Mouse (Mus musculus) left cerebral cortex, postnatal 36 days (tissue): ENCODE data around the gene Gse1. TPM values are rescaled to one million over a fixed set of nuclear protein-coding genes. Genes with fewer than 3 reads are reported as not detected.

ENCODE experiments used
- DNase-seq, 2 experiments: peaks; one replicate each; pipeline ENCODE4 v3.0.0; 2021 to 2022; ENCODE audit warnings: low spot score in 2 of 2, mixed read lengths in 1 of 2
- intact Hi-C: fragments of 180-260 bp; cut with DNase I; formaldehyde crosslinking; loops from one replicate; pipeline ENCODE4 v1.15.1; 2025
- total RNA-seq, 2 experiments: library from RNA; stranded (reverse); gene quantifications; 2 replicates each; pipeline ENCODE4 v1.2.3; 2021

Gse1 gene
- total RNA-seq, 2 experiments from 2014 or later, result 64.1 to 87.6 TPM

GRCm38 (mm10) chr8:120573866-120574265 is 345.6 kb downstream of the Gse1 start:
- intact Hi-C loops, result no loop called here
- no peak for DNase-seq

- no peak for DNase-seq
- intact Hi-C loops, result no loop called here
Measured at GRCm38 (mm10) chr8:120574941-120575340, 346.7 kb downstream of the Gse1 start.

GRCm38 (mm10) chr8:120575801-120576200 is 347.5 kb downstream of the Gse1 start:
- intact Hi-C loops, result no loop called here
- no peak for DNase-seq

GRCm38 (mm10) chr8:120577821-120578220 is 349.6 kb downstream of the Gse1 start:
- intact Hi-C loops, result no loop called here

GRCm38 (mm10) chr8:120580336-120581000 is 352.2 kb downstream of the Gse1 start:
- no peak for DNase-seq

More at GRCm38 (mm10) chr8:120577821-120578220, 349.6 kb downstream of the Gse1 start:
- DNase-seq, result no peak

GRCm38 (mm10) chr8:120581329-120581728 is 353.1 kb downstream of the Gse1 start:
- no peak for DNase-seq
- intact Hi-C loops, result no loop called here

More at GRCm38 (mm10) chr8:120580336-120581000, 352.2 kb downstream of the Gse1 start:
- intact Hi-C loops, result no loop called here

GRCm38 (mm10) chr8:120581811-120582210 is 353.6 kb downstream of the Gse1 start:
- DNase-seq, result no peak
- intact Hi-C loops, result no loop called here

GRCm38 (mm10) chr8:120585521-120585920 is 357.3 kb downstream of the Gse1 start:
- intact Hi-C loops, result no loop called here
- DNase-seq, result no peak

GRCm38 (mm10) chr8:120588908-120589771 is 360.9 kb downstream of the Gse1 start, which contains the start of gene Gins2:
Gene Gins2, minus strand, starts transcription at chr8:120589304.
- peak; percentile 98 to 99 for DNase-seq
- intact Hi-C loops, result no loop called here

- no peak for DNase-seq
- intact Hi-C loops, result no loop called here
Measured at GRCm38 (mm10) chr8:120589921-120590320, 361.7 kb downstream of the Gse1 start.

- intact Hi-C loops, result no loop called here
- no peak for DNase-seq
Measured at GRCm38 (mm10) chr8:120591587-120592292, 363.5 kb downstream of the Gse1 start.

GRCm38 (mm10) chr8:120594571-120594970 is 366.3 kb downstream of the Gse1 start:
- no peak for DNase-seq
- intact Hi-C loops, result no loop called here

- intact Hi-C loops, result loop anchor here (5.0 kb wide), 2 partner anchors 34 to 309 kb away; no protein-coding TSS in a partner anchor
- no peak for DNase-seq
Measured at GRCm38 (mm10) chr8:120595963-120596362, 367.7 kb downstream of the Gse1 start.

- intact Hi-C loops, result loop anchor here (5.0 kb wide), 2 partner anchors 36 to 311 kb away; no protein-coding TSS in a partner anchor
- peak; percentile 83 to 88 for DNase-seq
Measured at GRCm38 (mm10) chr8:120598579-120598978, 370.3 kb downstream of the Gse1 start.

GRCm38 (mm10) chr8:120599504-120599903 is 371.2 kb downstream of the Gse1 start:
- intact Hi-C loops, result loop anchor here (5.0 kb wide), 2 partner anchors 37 to 312 kb away; no protein-coding TSS in a partner anchor
- DNase-seq, result peak; percentile 61 to 67

- no peak for DNase-seq
- intact Hi-C loops, result no loop called here
Measured at GRCm38 (mm10) chr8:120602672-120603071, 374.4 kb downstream of the Gse1 start.

GRCm38 (mm10) chr8:120607460-120607859 is 379.2 kb downstream of the Gse1 start:
- intact Hi-C loops, result loop anchor here (5.0 kb wide), 1 partner anchor 430 kb away; the partner anchor contains the start of gene Fam92b
- DNase-seq, result no peak

- DNase-seq, result peak; percentile 64 to 76
- intact Hi-C loops, result loop anchor here (5.0 kb wide), 1 partner anchor 431 kb away; the partner anchor contains the start of gene Fam92b
Measured at GRCm38 (mm10) chr8:120607885-120608284, 379.6 kb downstream of the Gse1 start.

GRCm38 (mm10) chr8:120610824-120611223 is 382.6 kb downstream of the Gse1 start:
- no peak for DNase-seq
- intact Hi-C loops, result no loop called here

- intact Hi-C loops, result no loop called here
- no peak for DNase-seq
Measured at GRCm38 (mm10) chr8:120614491-120614890, 386.2 kb downstream of the Gse1 start.
